Mouse (Mus musculus): ENCODE data around the gene Lnpep. TPM values are rescaled to one million over a fixed set of nuclear protein-coding genes. Genes with fewer than 3 reads are reported as not detected.

Lnpep gene
- polyA plus RNA-seq, 1 experiment from 2014 or later = 9.2 TPM

DNA sequence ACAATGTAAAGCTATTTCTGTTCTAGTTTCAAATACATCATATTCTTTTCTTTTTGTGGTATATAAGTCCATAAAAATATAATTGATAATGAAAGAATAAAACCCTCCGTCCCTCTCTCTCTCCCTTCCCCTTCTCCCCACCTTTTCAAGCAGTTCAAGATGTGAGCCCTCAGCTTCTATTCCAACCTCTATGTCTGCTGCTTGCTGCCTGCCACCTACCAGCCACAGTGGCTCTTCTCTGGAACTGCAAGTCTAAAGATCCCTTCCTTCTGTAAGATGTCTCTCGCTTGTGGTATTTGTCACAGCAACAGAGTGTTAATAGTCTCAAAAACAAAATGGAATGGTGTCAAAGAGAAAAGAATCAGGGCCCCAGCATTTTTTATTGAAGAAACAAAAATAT lies 20.3 kb downstream of the Lnpep start:
- WGBS = 85% methylated on average over 2 of the region's 2 CpGs
- no peak overlapping the region for H3K27ac ChIP-seq
- peaks cover 2% of the 10 kb centered on the region; the same call in 1 of the 2 replicates for H3K4me1 ChIP-seq
- ATAC-seq (ENCODE audit: insufficient read depth, low FRiP score, low read depth) = no peak
- H3K36me3 ChIP-seq = no peaks in the 10 kb centered on the region
- H3K4me3 ChIP-seq (replicated peaks) = no peak overlapping the region
- H3K9ac ChIP-seq = no peak overlapping the region
- H3K27me3 ChIP-seq (replicated peaks) = no peaks in the 10 kb centered on the region
- H3K4me2 ChIP-seq = no peak overlapping the region
- H3K9me3 ChIP-seq = no peaks in the 10 kb centered on the region

DNA sequence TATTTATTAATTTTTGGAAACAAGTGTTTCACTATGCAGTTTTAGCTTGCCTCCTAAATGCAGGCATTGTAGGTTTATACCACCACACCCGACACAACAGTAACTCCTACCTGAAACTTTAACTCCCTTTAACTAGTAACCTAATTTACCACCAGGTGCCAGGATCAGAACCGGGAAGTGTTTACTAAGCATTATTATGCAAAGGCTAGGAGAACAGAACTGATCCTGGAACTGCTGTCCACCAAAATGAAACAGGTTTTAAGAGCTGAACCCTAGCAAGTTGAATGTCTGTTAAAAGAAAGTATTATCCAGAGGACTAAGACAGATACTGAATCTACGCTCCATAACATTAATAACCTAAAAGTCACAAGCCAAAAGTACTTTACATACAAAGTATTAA lies 21.2 kb downstream of the Lnpep start:
- Histone ChIP-seq H3K27me3 (replicated peaks) (no peaks in the 10 kb centered on the region), H3K4me3 (replicated peaks) (no peak overlapping the region), H3K4me2 (no peak overlapping the region), H3K36me3 (no peaks in the 10 kb centered on the region), H3K4me1 (peaks cover 2% of the 10 kb centered on the region; the same call in 1 of the 2 replicates), H3K9ac (no peak overlapping the region), H3K27ac (no peak overlapping the region), H3K9me3 (no peaks in the 10 kb centered on the region)
- 91% methylated on average over 3 of the region's 3 CpGs for WGBS
- no peak for ATAC-seq (ENCODE audit: insufficient read depth, low FRiP score, low read depth)

DNA sequence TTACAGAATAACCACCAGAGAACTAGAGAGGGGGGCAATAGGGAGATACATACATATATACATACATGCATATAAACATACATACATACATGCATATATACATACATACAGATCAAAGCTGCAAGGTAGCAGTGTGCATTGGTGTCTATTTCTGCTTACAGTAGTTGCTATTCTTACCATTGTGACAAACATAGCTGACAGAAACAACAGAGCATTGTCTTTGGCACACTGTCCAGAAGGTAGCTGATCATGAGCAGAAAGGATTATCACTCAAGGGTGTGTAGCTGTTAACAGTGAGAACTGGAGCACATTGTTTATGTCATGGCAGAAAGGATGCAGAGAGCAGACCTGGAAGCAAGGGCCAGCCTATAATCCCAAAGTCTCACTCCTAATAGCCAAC lies 22.1 kb downstream of the Lnpep start:
- no peaks in the 10 kb centered on the region for H3K27me3 ChIP-seq (replicated peaks)
- no peak overlapping the region for H3K4me3 ChIP-seq (replicated peaks)
- ATAC-seq (ENCODE audit: insufficient read depth, low FRiP score, low read depth) = no peak
- H3K9me3 ChIP-seq = no peaks in the 10 kb centered on the region
- peaks cover 2% of the 10 kb centered on the region; the same call in 1 of the 2 replicates for H3K4me1 ChIP-seq
- H3K27ac ChIP-seq = no peak overlapping the region
- no peaks in the 10 kb centered on the region for H3K36me3 ChIP-seq
- H3K4me2 ChIP-seq = no peak overlapping the region
- no peak overlapping the region for H3K9ac ChIP-seq

DNA sequence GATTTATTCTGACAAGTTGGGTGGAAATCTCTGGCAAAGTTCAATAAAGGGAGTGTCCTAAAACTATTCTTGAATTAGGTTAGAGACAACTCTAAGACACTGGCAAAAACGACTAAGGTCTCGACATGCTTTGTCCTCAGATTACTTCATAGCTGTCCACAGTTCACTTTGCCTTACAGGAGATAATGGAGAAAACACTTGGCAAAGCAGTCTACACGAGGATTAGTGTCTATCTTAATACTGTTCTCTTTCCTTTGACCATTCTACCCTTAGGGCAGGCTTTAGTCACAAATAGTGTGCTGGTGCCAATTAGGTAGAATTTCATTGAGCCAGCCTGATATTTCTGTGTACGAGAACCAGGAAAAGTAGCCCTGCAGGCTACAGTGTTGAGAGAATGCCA lies 22.5 kb downstream of the Lnpep start:
- Histone ChIP-seq H3K9ac (no peak overlapping the region), H3K4me1 (peaks cover 2% of the 10 kb centered on the region; the same call in 1 of the 2 replicates), H3K9me3 (no peaks in the 10 kb centered on the region), H3K4me2 (no peak overlapping the region), H3K36me3 (no peaks in the 10 kb centered on the region), H3K27ac (no peak overlapping the region), H3K27me3 (replicated peaks) (no peaks in the 10 kb centered on the region), H3K4me3 (replicated peaks) (no peak overlapping the region)
- WGBS = 64% methylated on average over 4 of the region's 4 CpGs
- ATAC-seq (ENCODE audit: insufficient read depth, low FRiP score, low read depth) = no peak

DNA sequence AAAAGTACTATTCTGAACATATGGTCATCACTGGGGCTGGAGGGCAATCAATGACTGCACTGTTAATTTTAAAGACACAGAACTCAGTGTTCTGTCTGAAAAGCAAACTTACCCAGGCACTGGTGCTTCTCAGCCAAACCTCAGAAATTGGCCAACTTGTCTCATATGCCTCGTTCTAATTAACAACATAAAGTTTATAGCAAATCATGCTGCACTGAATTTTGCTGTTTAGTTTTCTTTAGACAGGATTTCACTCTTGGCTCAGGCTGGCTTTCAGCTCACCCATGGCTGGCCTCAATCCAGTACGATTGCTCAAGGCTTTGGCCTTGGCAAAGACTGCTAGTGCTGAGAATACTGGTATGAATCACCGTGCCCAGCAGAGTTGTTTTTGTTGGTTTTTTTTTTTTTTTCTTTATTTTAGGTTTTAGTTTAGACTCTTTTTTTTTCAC lies 24.0 kb downstream of the Lnpep start:
- ATAC-seq (ENCODE audit: insufficient read depth, low FRiP score, low read depth) = no peak
- H3K4me3 ChIP-seq (replicated peaks) = no peak overlapping the region
- H3K36me3 ChIP-seq = no peaks in the 10 kb centered on the region
- WGBS = 41% methylated on average over 3 of the region's 3 CpGs
- H3K9ac ChIP-seq = no peak overlapping the region
- peaks cover 2% of the 10 kb centered on the region; the same call in 1 of the 2 replicates for H3K4me1 ChIP-seq
- H3K27ac ChIP-seq = no peak overlapping the region
- H3K27me3 ChIP-seq (replicated peaks) = no peaks in the 10 kb centered on the region
- no peaks in the 10 kb centered on the region for H3K9me3 ChIP-seq
- H3K4me2 ChIP-seq = no peak overlapping the region

DNA sequence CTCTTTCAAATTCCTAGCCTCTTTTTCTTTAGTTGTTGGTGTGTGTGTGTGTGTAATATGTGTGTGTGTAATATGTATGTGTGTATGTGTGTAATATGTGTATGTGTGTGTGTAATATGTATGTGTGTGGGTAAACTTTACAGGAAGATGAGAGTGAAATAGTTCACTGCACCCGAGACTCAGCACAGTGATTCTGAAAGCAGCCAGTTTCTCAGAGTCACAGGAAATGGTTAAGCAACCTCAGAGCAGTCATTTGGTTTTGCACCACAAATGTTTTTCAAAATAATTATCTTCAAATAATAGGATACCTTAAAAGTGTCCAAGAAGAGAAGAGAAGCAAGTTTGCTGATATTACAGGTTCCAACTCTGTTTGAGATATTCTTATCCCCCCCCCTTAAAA lies 24.8 kb downstream of the Lnpep start:
- Histone ChIP-seq H3K4me3 (replicated peaks) (no peak overlapping the region), H3K27ac (no peak overlapping the region), H3K9ac (no peak overlapping the region), H3K27me3 (replicated peaks) (no peaks in the 10 kb centered on the region), H3K4me2 (no peak overlapping the region), H3K4me1 (peaks cover 2% of the 10 kb centered on the region; the same call in 1 of the 2 replicates), H3K9me3 (no peaks in the 10 kb centered on the region), H3K36me3 (no peaks in the 10 kb centered on the region)
- WGBS = 61% methylated on average over 1 of the region's 1 CpGs
- ATAC-seq (ENCODE audit: insufficient read depth, low FRiP score, low read depth) = no peak

DNA sequence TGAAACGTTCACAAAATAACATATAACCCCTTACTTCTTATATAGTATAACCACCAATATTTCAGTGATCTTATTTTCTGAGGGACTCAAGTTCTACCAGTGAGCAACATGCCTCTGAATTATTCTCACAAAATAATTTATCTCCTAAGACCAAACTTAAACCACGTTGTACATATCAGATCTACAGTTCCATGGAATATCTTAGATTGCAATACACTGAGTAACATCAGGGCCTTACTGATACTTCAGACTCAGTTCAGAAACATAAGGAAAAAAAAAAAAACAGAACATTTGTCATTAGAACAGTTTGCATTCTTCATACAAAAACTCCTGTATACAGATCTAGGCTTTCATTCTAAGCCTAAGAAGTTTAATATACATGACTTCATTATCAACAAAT lies 26.5 kb downstream of the Lnpep start:
- WGBS = 79% methylated on average over 2 of the region's 2 CpGs
- Histone ChIP-seq H3K27me3 (replicated peaks) (no peaks in the 10 kb centered on the region), H3K4me3 (replicated peaks) (no peak overlapping the region), H3K9me3 (no peaks in the 10 kb centered on the region), H3K36me3 (no peaks in the 10 kb centered on the region), H3K4me1 (peaks cover 2% of the 10 kb centered on the region; the same call in 1 of the 2 replicates), H3K9ac (no peak overlapping the region), H3K4me2 (no peak overlapping the region), H3K27ac (no peak overlapping the region)
- no peak for ATAC-seq (ENCODE audit: insufficient read depth, low FRiP score, low read depth)

DNA sequence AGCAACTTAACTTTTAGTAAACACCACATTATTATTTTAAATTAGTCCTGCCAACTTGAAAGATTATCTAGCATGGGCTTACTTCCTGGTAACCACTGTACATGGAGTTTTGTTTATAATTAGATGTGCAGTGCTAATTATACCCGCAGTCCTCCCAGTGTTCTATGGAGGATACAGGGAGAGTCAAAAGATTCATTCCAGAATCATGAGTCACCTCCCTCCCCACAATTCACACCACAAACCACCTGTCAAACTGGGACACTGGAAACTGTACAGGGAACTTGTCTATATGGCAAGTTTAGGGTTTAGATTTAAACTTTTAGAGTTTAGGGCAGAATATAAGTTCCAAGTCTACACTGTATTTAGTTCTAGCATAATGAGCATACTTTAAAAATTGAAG lies 31.9 kb downstream of the Lnpep start:
- no peak overlapping the region for H3K27ac ChIP-seq
- no peak overlapping the region for H3K9ac ChIP-seq
- H3K4me1 ChIP-seq = no peaks in the 10 kb centered on the region
- no peaks in the 10 kb centered on the region for H3K36me3 ChIP-seq
- H3K4me3 ChIP-seq (replicated peaks) = no peak overlapping the region
- no peak overlapping the region for H3K4me2 ChIP-seq
- no peak for ATAC-seq (ENCODE audit: insufficient read depth, low FRiP score, low read depth)
- H3K27me3 ChIP-seq (replicated peaks) = no peaks in the 10 kb centered on the region
- no peaks in the 10 kb centered on the region for H3K9me3 ChIP-seq
- 55% methylated on average over 1 of the region's 1 CpGs for WGBS

DNA sequence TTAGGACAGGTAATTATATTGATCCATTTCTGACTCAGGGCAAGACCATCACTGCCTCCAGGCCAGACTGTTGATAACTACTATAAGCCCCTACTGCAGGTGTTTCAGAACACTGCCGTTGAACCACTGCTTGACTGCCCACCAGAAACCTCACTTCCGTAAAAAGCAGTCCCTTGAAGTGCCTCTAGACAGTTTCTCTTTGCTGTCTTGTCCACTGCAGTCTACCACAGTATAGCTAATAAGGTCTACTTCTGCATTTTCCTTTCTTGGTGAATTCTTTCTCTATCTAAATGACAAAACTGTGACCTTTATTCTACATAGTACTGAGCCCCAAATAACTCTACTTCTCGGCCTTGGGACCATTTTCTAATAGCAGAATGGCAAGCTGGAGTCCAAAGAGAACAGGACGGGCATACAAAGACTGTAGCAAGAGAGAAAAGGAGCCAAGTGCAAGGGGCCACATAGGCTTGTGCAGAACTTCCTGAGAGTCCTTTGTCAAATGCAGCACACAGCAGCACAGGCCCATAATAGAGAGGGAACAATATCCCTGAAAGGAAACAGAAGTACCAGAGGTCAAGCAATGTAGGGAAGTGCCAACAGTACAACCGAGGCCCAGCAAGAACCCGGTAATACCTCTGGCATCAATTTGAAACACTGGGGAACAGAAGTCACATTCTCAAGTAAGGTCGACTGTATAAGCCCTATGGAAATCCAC lies 37.4 kb downstream of the Lnpep start:
- Histone ChIP-seq H3K9me3 (no peaks in the 10 kb centered on the region), H3K27me3 (replicated peaks) (no peaks in the 10 kb centered on the region), H3K9ac (no peak overlapping the region), H3K4me3 (replicated peaks) (no peak overlapping the region), H3K36me3 (no peaks in the 10 kb centered on the region), H3K27ac (no peak overlapping the region), H3K4me1 (no peaks in the 10 kb centered on the region), H3K4me2 (no peak overlapping the region)
- ATAC-seq (ENCODE audit: insufficient read depth, low FRiP score, low read depth) = no peak
- WGBS = 79% methylated on average over 7 of the region's 7 CpGs

DNA sequence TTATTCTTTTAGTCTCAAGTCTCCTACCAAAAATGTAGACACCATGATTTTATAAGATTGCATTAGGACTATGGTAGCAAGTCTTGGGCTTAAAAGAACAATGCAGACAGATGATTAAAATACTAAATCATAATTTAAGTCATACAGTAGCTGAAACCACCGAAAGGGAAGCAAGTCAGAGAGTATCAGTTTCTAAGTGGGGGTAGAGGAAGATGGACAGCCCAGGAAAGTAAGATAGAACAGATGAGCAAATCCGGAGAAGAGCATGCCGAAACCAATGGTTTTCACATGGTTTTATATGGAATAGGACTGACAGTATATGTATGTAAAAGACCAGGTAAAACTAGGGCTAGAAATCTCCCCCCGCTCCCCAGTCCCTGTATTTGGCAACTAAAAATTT lies 39.7 kb downstream of the Lnpep start:
- H3K36me3 ChIP-seq = no peaks in the 10 kb centered on the region
- WGBS = 78% methylated on average over 4 of the region's 4 CpGs
- ATAC-seq (ENCODE audit: insufficient read depth, low FRiP score, low read depth) = no peak

DNA sequence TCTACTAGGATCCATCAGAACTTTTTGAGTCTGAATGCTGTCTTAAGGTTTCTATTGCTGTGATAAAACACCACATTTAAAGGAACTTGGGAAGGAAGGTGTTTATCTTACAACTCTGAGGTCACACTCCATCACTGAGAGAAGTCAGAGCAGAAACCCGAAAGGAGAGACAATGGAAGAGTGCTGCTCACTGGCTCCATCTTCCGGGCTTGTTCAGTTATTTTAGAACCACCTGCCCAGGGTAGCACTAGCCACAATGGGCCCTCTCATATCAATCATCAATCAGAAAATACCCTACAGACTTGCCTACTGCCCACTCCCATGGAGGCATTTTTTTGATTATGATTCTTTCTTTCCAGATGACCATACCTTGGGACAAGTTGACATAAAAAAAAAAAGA lies 41.0 kb downstream of the Lnpep start:
- no peak overlapping the region for H3K4me2 ChIP-seq
- WGBS = 59% methylated on average over 2 of the region's 2 CpGs
- no peak overlapping the region for H3K4me3 ChIP-seq (replicated peaks)
- 0 out of 2 replicates have a peak, but pooled peaks cover 1% of the 10 kb centered on the region for H3K36me3 ChIP-seq
- no peak overlapping the region for H3K27ac ChIP-seq
- no peaks in the 10 kb centered on the region for H3K4me1 ChIP-seq
- H3K9ac ChIP-seq = no peak overlapping the region
- no peaks in the 10 kb centered on the region for H3K9me3 ChIP-seq
- ATAC-seq (ENCODE audit: insufficient read depth, low FRiP score, low read depth) = no peak
- no peaks in the 10 kb centered on the region for H3K27me3 ChIP-seq (replicated peaks)

More for the DNA sequence above, 39.7 kb downstream of the Lnpep start:
- H3K9ac ChIP-seq = no peak overlapping the region
- H3K9me3 ChIP-seq = no peaks in the 10 kb centered on the region
- H3K27me3 ChIP-seq (replicated peaks) = no peaks in the 10 kb centered on the region
- no peak overlapping the region for H3K4me2 ChIP-seq
- no peaks in the 10 kb centered on the region for H3K4me1 ChIP-seq
- H3K27ac ChIP-seq = no peak overlapping the region
- H3K4me3 ChIP-seq (replicated peaks) = no peak overlapping the region

DNA sequence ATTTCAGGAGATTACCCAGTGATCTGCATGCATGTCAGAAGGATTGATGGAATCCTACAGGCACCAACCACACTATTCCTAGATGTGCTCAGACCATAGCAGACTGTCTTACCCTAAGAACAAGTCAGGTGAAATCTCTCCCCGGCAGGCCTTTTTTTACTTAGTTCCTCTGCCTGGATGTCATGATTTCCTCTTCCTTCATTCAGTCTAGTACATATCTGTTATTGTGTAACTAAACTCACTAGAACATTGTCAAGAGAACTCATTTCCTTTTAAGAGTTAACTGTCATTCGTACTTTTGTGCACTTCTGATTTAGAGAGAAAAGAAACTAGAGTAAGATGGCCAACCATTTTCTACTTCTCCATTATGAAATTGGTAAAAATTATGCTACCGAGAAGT lies 43.6 kb downstream of the Lnpep start:
- H3K27ac ChIP-seq = no peak overlapping the region
- H3K36me3 ChIP-seq = peaks cover 5% of the 10 kb centered on the region; the same call in 1 of the 2 replicates
- no peaks in the 10 kb centered on the region for H3K4me1 ChIP-seq
- H3K9me3 ChIP-seq = no peaks in the 10 kb centered on the region
- H3K9ac ChIP-seq = no peak overlapping the region
- 86% methylated on average over 3 of the region's 3 CpGs for WGBS
- H3K4me3 ChIP-seq (replicated peaks) = no peak overlapping the region
- H3K27me3 ChIP-seq (replicated peaks) = no peaks in the 10 kb centered on the region
- ATAC-seq (ENCODE audit: insufficient read depth, low FRiP score, low read depth) = no peak
- H3K4me2 ChIP-seq = no peak overlapping the region

DNA sequence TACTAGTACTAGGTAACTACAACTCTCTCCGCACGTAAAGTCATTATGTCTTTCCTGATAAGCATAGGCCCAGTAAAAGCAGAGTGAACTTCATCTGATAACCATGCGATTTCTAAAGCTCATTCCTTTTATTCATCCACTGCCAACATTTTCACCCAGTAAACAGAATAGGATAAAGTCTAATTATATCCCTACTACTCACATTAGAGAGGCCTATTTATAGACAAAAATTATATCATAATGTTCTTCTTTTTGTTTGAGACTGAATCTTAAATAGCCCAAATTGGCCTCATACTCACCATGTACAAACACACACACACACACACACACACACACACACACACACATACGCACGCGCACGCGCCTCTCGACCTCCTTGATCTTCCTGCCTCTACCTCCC lies 48.5 kb downstream of the Lnpep start:
- Histone ChIP-seq H3K4me1 (no peaks in the 10 kb centered on the region), H3K9ac (no peak overlapping the region), H3K27ac (no peak overlapping the region), H3K4me2 (no peak overlapping the region), H3K36me3 (peaks cover 14% of the 10 kb centered on the region), H3K27me3 (replicated peaks) (no peaks in the 10 kb centered on the region), H3K4me3 (replicated peaks) (no peak overlapping the region), H3K9me3 (no peaks in the 10 kb centered on the region)
- no peak for ATAC-seq (ENCODE audit: insufficient read depth, low FRiP score, low read depth)
- WGBS = 92% methylated on average over 9 of the region's 9 CpGs
